Mouse (Mus musculus): ENCODE measurements at regions not wholly inside any gene's neighbourhood (a gene's known extent, or its start where the extent isn't known, plus 50 kb on each side); places are given as distances from the start of the nearest gene placed in this dataset.

DNA sequence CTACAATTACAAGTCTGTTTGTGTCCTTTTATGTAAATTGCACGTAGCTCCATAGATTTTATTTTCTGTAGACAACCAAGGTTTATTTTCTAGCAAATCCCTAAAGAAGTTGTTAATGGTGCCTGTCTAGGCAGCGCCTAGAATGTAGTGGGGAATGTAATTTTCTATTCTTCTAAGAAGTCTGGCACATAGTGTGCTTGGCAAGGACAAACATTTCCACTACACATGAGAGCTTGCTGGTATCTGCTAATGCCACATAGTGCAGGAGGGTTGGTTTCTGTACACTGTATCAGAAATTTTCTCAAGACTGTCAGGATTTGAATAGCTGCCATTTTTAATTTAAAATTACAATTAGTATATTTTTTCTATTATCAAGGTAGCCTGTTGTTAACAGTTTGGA, 385.3 kb downstream of the Nedd1 start:
- DNase-seq (ENCODE audit: inconsistent age in 2 of 2, low spot score in 1 of 2): no peak

GRCm38 (mm10) chr10:92336138-92336537, 386.1 kb downstream of the Nedd1 start:
- no peak for DNase-seq (ENCODE audit: inconsistent age in 2 of 2, low spot score in 1 of 2)

- peak; percentile 5 to 42 for DNase-seq (ENCODE audit: inconsistent age in 2 of 2, low spot score in 1 of 2)
Measured at GRCm38 (mm10) chr10:92335141-92335540, 387.1 kb downstream of the Nedd1 start.

GRCm38 (mm10) chr10:92333869-92334268, 388.4 kb downstream of the Nedd1 start:
- no peak for DNase-seq (ENCODE audit: inconsistent age in 2 of 2, low spot score in 1 of 2)

DNA sequence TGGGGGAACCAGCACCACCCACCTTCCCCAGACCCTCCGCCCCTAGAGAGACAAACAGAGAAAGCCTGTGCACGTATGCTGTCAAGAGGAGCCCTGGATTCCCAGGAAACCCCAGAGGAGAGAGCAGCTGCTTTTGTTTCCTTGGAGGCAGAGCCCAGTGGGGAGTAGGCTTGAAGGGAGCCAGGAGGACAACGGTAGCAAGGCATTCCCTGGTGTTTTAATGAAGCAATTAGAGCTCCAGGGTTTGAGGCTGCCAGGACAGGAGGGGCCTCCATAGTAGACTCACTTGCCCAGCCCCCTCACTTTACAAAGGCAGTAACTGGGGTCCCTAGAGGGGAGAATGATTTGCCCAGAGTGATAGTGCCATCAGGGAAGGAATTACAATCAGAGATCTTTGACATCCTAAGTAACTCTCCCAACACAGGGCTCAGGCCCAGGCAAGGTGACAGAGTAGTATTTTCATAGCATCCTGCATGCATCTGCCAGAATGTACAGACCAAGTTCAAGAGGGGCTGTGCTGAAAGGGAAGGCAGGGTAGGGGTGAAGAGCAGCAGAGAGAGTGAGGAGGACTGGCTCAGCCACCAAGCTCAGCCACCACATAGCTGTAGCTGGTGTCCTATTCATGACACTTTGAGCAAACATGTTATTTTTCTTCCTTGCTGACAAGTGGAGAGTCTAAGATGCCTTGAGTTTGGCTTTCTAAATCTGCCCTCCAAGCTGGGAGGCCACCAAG, 389.0 kb downstream of the Nedd1 start:
- no peak for DNase-seq (ENCODE audit: inconsistent age in 2 of 2, low spot score in 1 of 2)

DNA sequence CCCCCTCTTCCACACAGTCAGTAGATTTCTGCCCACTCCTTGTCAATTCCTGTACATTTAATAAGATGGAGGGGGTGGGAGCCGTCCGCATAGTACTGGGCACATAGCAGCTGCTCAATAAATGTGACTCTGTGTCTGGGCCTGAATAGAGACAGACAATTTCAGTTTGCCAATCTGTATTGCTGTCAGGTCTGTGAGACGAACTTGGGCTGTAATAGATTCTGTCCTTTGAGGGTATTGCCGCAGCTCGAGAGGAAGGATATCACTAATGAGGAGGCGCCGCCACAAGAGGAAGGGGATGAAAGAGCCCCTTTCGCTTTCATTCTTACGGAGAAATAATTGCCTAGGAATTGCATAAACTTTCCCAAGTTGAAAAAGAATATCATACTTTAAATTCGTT, 392.1 kb downstream of the Nedd1 start:
- no peak for DNase-seq (ENCODE audit: inconsistent age in 2 of 2, low spot score in 1 of 2)

DNA sequence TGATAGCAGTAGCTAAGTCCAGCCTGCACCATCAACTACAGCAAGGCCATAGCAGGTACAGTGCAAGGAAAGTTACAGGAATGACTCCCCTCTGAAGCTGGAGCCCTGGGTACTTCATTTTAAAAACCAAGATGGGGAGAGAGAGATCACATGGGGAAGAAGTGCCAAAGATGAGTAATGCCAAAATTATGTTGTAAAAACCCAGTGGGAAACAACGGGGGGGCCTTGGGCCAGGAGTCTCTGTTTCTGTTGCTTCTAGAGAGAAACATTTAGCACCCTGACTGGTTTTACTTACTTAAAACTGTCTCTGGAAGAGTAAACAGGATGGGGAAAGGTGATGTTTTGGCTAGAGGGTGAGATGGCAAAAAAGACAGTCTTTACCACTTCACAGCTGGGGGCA, 392.6 kb downstream of the Nedd1 start:
- DNase-seq (ENCODE audit: inconsistent age in 2 of 2, low spot score in 1 of 2): no peak

DNA sequence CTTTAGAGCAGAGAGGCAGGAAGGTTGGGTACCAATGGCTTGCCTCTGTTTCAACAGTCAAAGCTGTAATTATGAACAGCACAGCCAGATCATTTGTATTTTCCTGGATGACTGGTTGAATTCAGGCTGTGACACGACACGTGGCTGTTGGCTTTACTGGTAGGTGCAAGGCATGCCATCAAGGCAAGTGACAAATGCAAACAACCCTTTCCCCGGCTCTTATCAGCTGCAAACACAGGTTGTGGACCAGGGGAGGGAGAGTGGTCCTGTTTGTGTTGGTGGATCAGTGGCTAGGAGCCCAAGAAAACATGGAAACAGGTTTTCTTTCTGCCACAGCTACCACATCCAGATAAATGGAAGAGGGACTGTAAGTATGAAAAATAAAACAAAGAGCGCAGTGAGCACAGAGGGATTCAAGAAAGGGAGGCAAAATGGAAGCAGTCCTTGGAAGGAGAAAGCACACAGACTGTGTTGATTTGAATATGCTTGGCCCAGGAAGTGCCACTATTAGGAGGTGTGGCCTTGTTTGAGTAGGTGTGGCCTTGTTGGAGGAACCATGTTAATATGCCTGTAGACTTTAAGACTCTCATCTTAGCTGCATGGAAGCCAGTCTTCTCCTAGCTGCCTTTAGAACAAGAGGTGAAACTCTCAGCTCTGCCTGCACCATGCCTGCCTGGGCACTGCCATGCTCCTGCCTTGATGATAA, 396.8 kb downstream of the Nedd1 start:
- no peak for DNase-seq (ENCODE audit: inconsistent age in 2 of 2, low spot score in 1 of 2)

DNA sequence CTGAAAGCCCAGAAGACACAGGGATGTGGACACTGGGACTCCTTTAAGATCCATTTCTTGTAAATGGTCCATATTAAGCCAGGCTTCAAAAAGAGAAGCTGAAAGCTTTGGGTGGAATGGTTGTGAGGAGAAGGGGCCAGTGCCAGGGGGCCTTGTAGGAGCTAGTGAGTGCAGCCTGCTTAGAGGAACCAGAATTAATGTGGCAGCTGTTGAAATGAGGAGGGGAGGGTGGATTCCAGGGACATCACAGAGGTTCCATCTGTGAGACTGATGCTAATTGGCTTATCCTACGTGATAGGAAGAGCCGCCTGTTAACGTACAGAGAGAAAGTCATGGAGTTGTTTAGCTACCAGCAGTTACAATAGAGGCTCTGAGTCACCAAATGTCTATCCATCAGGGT, 407.6 kb downstream of the Nedd1 start:
- no peak for DNase-seq (ENCODE audit: inconsistent age in 2 of 2, low spot score in 1 of 2)

DNA sequence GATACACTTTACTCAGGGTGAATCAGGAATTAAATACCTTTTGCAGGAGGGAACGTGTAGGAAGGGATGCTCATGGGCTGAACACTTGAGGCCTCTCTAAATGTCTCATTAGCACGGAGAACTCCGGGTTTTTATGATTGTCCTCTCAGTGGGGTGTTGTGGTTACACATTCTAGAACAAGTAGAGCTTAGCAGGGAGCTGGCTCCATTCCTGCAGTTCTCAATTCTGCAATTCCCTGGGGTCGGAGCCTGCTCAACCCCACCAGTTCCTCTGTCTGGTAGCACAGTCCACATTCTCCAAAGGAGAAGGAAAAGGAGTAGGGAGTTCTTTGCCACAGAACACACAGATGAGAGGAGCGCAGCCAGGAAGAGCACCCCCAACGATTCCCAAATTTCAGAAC, 409.9 kb downstream of the Nedd1 start:
- DNase-seq (ENCODE audit: inconsistent age in 2 of 2, low spot score in 1 of 2): no peak

GRCm38 (mm10) chr10:92308643-92309042, 413.6 kb downstream of the Nedd1 start:
- no peak for DNase-seq (ENCODE audit: inconsistent age in 2 of 2, low spot score in 1 of 2)

DNA sequence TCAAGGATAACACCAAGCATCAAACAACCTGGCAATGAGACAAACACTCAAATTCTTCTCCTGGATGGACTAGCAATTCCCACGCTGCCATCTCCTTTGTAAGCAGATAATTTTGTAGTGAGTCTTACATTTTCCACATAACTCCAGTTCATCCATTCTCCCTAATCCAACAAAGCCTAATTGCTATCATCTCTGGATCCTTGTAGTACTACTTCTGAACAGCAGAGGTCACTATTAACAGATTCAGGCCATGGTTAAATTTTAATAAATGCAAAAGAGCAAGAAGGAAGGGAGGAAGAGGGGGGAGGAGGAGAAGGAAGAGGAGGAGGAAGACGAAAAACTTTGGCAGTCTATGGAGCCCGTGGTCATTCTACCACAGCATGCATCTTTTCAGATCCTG, 414.4 kb downstream of the Nedd1 start:
- DNase-seq (ENCODE audit: inconsistent age in 2 of 2, low spot score in 1 of 2): peak in 1 of 2 experiments; percentile 64

DNA sequence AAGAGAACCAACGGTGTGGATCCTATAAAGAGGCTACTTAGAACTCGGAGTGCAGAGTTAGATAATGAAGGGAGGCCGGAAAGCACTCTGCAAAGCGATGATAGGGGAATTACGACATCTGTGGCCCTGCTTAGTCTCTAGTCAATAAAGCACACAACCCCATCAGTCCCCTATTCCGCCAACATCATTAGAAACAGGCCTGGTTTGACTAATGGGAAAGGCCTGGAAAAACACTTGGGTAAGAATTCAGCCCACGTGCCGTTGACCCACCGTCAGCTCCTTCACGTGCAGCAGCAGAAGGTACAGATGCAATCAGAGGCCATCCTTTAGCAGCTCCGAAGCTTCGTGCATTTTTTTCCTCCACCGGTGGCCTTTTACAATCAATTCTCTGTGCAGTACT, 423.5 kb downstream of the Nedd1 start:
- no peak for DNase-seq (ENCODE audit: inconsistent age in 2 of 2, low spot score in 1 of 2)

DNA sequence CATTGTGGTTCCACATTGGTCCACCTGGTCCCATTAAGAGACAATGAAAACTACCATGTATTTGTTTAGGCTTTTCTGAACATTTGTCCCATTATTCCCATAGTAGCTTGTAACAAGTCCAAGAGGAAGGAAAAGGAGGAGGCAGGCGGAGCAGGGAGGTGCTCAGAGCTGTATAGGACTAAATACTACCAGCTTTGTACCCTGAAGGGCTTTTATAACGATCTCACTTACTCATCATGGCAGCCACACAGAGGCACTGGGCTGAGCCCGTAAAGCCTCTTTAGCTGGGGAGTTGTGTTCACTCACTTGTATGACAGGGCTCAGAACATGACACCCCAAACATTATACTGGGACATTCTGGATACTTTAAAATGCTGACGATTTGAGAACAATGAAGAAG, 425.4 kb downstream of the Nedd1 start:
- no peak for DNase-seq (ENCODE audit: inconsistent age in 2 of 2, low spot score in 1 of 2)

GRCm38 (mm10) chr10:92296303-92296702, 425.9 kb downstream of the Nedd1 start:
- no peak for DNase-seq (ENCODE audit: inconsistent age in 2 of 2, low spot score in 1 of 2)

GRCm38 (mm10) chr10:92293261-92293660, 429.0 kb downstream of the Nedd1 start:
- no peak for DNase-seq (ENCODE audit: inconsistent age in 2 of 2, low spot score in 1 of 2)

DNA sequence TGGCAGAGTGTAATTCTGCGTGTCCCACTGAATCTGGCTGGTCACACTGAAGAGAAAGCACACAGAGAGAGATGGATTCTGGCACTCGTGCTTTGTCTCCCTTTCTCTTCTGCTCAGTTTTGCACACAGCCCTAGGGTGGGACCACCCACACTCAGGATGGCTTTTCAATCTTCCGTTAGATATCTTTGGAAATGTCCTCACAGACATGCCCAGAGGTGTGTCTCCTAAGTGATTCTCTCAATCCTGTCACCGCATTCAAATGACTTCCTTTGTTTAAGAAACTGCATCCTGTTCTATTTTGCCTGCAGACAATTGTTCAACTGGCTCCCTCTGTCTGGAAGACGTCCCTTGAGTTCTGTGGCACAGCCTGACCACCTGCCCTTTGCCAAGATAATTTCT, 433.0 kb downstream of the Nedd1 start:
- DNase-seq (ENCODE audit: inconsistent age in 2 of 2, low spot score in 1 of 2): no peak

- no peak for DNase-seq (ENCODE audit: inconsistent age in 2 of 2, low spot score in 1 of 2)
Measured at GRCm38 (mm10) chr10:92284231-92284630, 438.0 kb downstream of the Nedd1 start.

- no peak for DNase-seq (ENCODE audit: inconsistent age in 2 of 2, low spot score in 1 of 2)
Measured at GRCm38 (mm10) chr10:92277981-92278380, 444.2 kb downstream of the Nedd1 start.

GRCm38 (mm10) chr10:92257815-92258214, 464.4 kb downstream of the Nedd1 start:
- DNase-seq (ENCODE audit: inconsistent age in 2 of 2, low spot score in 1 of 2): no peak

GRCm38 (mm10) chr10:92248648-92249047, 473.6 kb downstream of the Nedd1 start:
- no peak for DNase-seq (ENCODE audit: inconsistent age in 2 of 2, low spot score in 1 of 2)

DNA sequence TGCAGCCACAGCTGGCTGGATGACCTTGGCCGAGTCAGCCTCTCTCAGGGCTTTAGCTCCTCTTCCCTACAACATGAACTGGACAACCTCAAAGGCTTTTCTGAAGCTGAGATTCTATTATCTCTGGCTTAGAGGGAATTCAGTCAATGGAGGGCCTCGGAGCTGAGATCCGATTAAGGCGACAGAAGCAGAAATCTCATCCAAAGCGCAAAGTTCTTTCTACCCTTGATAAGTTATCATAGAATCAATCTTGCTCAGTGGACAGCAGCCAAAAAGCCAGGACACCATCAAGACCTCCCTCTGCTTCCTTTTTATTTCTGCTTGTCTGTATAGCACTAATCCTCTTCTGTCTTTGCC, 474.8 kb downstream of the Nedd1 start:
- DNase-seq (ENCODE audit: inconsistent age in 2 of 2, low spot score in 1 of 2): no peak
